Mouse (Mus musculus) forebrain, embryonic 10.5 days (tissue): ENCODE data around the gene BC028528. TPM values are rescaled to one million over a fixed set of nuclear protein-coding genes. Genes with fewer than 3 reads are reported as not detected.
"Not testable (repeated sequence)": the region's sequence is repeated elsewhere in the genome, so short reads cannot be mapped to it uniquely, and the experiment has no call there.

Experiments used
- DNase-seq: peaks from one replicate; pipeline ENCODE4 v3.0.0-alpha.2; 2017; ENCODE audit warnings: low spot score; ENCODE audit errors: extremely low spot score
- H3K27ac ChIP-seq: fragments of 300-500 bp; sonication (generic); 2 replicates; pipeline ENCODE4 v1.5.1; 2016; ENCODE audit warnings: mild to moderate bottlenecking
- H3K27me3 ChIP-seq: fragments of 300-500 bp; sonication (generic); 2 replicates; pipeline ENCODE4 v1.6.1; 2016; ENCODE audit warnings: mild to moderate bottlenecking; ENCODE audit not compliant: poor library complexity, severe bottlenecking
- H3K36me3 ChIP-seq: fragments of 300-500 bp; sonication (generic); replicated peaks from 2 replicates; pipeline ENCODE4 v1.6.1; 2016; ENCODE audit warnings: mild to moderate bottlenecking, moderate library complexity
- H3K4me1 ChIP-seq: fragments of 300-500 bp; sonication (generic); 2 replicates; pipeline ENCODE4 v1.6.1; 2016
- H3K4me3 ChIP-seq: fragments of 300-500 bp; sonication (generic); 2 replicates; pipeline ENCODE4 v1.5.1; 2016; ENCODE audit warnings: mild to moderate bottlenecking, moderate library complexity
- H3K9me3 ChIP-seq: fragments of 300-500 bp; sonication (generic); 2 replicates; pipeline ENCODE4 v1.6.1; 2016; ENCODE audit warnings: mild to moderate bottlenecking, moderate library complexity
- WGBS: fragments of 180-500 bp; shearing (Covaris S2); methylation state at CpG from one replicate; pipeline ENCODE4 v1.1.7; 2016; 5-methylcytosine and 5-hydroxymethylcytosine counted together
- polyA plus RNA-seq: library from polyadenylated mRNA; unstranded; fragments of >200 nt; fragmentation: Nextera tagmentation; extraction: Ambion mirVana; gene quantifications from 2 replicates; pipeline ENCODE4 v1.2.1, GENCODE M21; 2016

BC028528 gene
- polyA plus RNA-seq, 1 experiment from 2014 or later = 7.2 TPM

- DNase-seq = peak; percentile 52
- Histone ChIP-seq H3K4me1 (peaks cover 67% of the 10 kb centered on the region), H3K9me3 (no peaks in the 10 kb centered on the region), H3K4me3 (peak overlapping the region; percentile 60), H3K27ac (peak overlapping the region; percentile 93), H3K27me3 (peaks cover 11% of the 10 kb centered on the region), H3K36me3 (peaks cover 32% of the 10 kb centered on the region)
- WGBS = under 1% methylated on average over 15 of the region's 15 CpGs
These were observed 12.1 kb upstream of the BC028528 start for GRCm38 (mm10) chr3:95903753-95904502.

DNA sequence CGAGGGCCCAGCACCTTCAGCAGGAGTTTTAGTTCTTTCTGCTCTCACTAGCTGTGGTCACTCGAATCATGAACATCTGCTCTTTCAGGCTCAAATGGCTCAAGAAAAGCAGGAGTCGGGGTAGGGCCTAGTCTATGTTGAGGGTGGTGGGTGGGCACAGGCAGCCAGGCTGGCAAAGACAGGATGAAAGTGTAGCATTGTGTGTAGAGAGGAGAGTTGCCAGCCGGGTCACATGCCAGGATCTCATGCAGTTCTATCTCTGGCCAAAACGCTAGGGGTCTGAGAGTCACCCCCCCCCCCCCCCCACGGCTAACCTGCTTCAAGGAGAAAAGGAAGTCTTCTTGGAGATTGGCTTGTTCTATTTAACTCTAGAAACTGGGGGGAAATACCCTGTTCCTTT, 10.8 kb upstream of the BC028528 start:
- Histone ChIP-seq H3K4me1 (peaks cover 67% of the 10 kb centered on the region), H3K4me3 (peak overlapping the region; percentile 60), H3K9me3 (no peaks in the 10 kb centered on the region), H3K27ac (peak overlapping the region; percentile 93), H3K27me3 (peaks cover 7% of the 10 kb centered on the region), H3K36me3 (peaks cover 45% of the 10 kb centered on the region)
- WGBS = 35% methylated on average over 6 of the region's 6 CpGs
- DNase-seq = no peak

DNA sequence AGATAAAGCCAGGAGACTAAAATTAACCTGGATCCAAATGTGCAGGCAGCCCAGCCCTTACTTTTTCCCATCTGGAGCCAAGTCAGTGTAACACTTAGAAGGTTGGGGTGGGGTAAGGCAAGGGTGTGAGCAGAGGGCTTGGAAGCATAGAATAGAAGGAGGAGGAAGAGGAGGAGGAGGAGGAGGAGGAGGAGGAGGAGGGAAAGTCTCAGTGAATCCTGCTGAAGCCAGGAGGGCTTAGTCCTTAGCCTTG, 10.5 kb upstream of the BC028528 start:
- Histone ChIP-seq H3K36me3 (peaks cover 48% of the 10 kb centered on the region), H3K4me3 (peak overlapping the region; percentile 60)

GRCm38 (mm10) chr3:95901616-95902372, 10.0 kb upstream of the BC028528 start:
- no peaks in the 10 kb centered on the region for H3K9me3 ChIP-seq
- peaks cover 61% of the 10 kb centered on the region for H3K4me1 ChIP-seq
- H3K4me3 ChIP-seq = peak overlapping the region; percentile 60
- DNase-seq = no peak
- H3K36me3 ChIP-seq = peaks cover 48% of the 10 kb centered on the region
- no peaks in the 10 kb centered on the region for H3K27me3 ChIP-seq
- H3K27ac ChIP-seq = peak overlapping the region; percentile 93
- WGBS = 69% methylated on average over 9 of the region's 9 CpGs

More for the DNA sequence above, 10.5 kb upstream of the BC028528 start:
- Histone ChIP-seq H3K27me3 (peaks cover 3% of the 10 kb centered on the region), H3K27ac (peak overlapping the region; percentile 93), H3K9me3 (no peaks in the 10 kb centered on the region), H3K4me1 (peaks cover 66% of the 10 kb centered on the region)
- DNase-seq = no peak

DNA sequence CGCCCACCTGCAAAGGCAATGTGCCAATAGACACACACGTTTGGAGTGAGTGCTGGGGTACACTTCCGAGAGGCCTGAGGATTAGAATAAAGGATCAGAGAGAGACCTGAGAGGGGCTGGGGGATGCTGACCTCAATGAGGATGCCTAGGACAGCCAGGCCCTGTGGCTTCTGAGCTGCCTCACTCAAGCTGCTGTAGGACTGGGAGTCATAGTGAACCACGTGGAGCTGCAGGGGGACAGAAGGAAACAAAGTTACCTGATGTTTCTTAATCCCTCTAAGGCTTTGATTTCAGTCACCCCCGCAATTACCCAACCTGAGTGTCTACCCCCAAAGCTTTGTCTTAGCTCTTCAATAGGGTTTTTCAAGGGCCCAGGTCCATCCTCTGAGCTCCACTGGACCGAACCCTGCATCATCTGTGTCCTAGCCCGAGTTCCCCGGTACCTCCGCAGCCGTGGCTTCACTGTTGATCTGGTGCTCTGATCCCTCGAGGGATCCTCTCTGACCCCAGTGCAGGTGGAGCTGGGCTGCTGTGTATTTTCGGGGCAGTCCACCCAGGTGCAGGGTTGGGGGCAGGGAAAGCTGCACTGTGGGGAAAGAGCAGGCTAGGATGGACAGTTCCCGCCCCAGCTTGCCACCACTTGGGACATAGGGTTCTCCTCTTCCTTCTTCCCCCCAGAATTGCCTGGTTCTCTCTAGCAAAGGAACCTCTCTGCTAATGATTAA, 8.2 kb upstream of the BC028528 start:
- Histone ChIP-seq H3K27ac (0 out of 2 replicates have a peak overlapping the region, but pooled peaks have one; percentile 20), H3K36me3 (peaks cover 55% of the 10 kb centered on the region), H3K4me1 (peaks cover 52% of the 10 kb centered on the region), H3K4me3 (no peak overlapping the region; the same call in 1 of the 2 replicates), H3K27me3 (no peaks in the 10 kb centered on the region), H3K9me3 (no peaks in the 10 kb centered on the region)
- 81% methylated on average over 13 of the region's 13 CpGs for WGBS
- DNase-seq = no peak

DNA sequence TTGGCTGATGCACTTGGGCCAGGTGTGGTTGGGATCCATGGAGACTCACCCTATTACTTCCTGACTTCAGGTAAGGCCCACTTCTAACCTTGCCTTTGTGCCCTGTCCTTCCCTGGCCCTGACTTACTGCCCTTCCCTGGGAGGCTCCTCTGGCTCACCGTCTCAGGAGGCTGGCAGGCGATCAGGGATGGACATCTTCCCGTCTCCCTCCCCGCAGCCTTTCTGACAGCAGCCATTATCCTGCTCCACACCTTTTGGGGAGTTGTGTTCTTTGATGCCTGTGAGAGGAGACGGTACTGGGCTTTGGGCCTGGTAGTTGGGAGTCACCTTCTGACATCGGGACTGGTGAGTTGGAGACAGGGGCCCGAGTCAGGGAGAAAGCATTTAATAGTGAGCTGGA, 3.7 kb upstream of the BC028528 start:
- WGBS = 93% methylated on average over 7 of the region's 7 CpGs
- not testable (repeated sequence) for H3K27ac ChIP-seq, H3K9me3 ChIP-seq, DNase-seq
- Histone ChIP-seq H3K36me3 (peaks cover 38% of the 10 kb centered on the region), H3K27me3 (peaks cover 16% of the 10 kb centered on the region), H3K4me1 (peaks cover 47% of the 10 kb centered on the region), H3K4me3 (peak overlapping the region; percentile 15; the same call in 1 of the 2 replicates)

GRCm38 (mm10) chr3:95894317-95895160, 2.7 kb upstream of the BC028528 start:
- H3K27ac ChIP-seq = peak overlapping the region; percentile 85
- peak; percentile 43 for DNase-seq

GRCm38 (mm10) chr3:95893606-95894316, 2.0 kb upstream of the BC028528 start, which contains the start of gene Aph1a:
Gene Aph1a, plus strand, starts transcription at chr3:95893969.
- WGBS = under 1% methylated on average over 30 of the region's 43 CpGs
- H3K4me1 ChIP-seq = peaks cover 44% of the 10 kb centered on the region
- peaks cover 22% of the 10 kb centered on the region for H3K36me3 ChIP-seq
- peak; percentile 93 for DNase-seq
- H3K4me3 ChIP-seq = peak within 1 kb of the TSS; percentile 82
- H3K27ac ChIP-seq = peak within 1 kb of the TSS; percentile 85
- H3K27me3 ChIP-seq = peaks cover 16% of the 10 kb centered on the region
- not testable (repeated sequence) for H3K9me3 ChIP-seq

More at GRCm38 (mm10) chr3:95894317-95895160, 2.7 kb upstream of the BC028528 start:
- Histone ChIP-seq H3K36me3 (peaks cover 29% of the 10 kb centered on the region), H3K27me3 (peaks cover 16% of the 10 kb centered on the region), H3K9me3 (no peaks in the 10 kb centered on the region), H3K4me3 (peak overlapping the region; percentile 82), H3K4me1 (peaks cover 44% of the 10 kb centered on the region)
- WGBS = 19% methylated on average over 16 of the region's 16 CpGs

- Histone ChIP-seq H3K9me3 (no peaks in the 10 kb centered on the region), H3K27ac (peak overlapping the region; percentile 84), H3K27me3 (peaks cover 16% of the 10 kb centered on the region), H3K4me3 (peak overlapping the region; percentile 82), H3K4me1 (peaks cover 44% of the 10 kb centered on the region), H3K36me3 (peaks cover 15% of the 10 kb centered on the region)
- 33% methylated on average over 7 of the region's 7 CpGs for WGBS
- DNase-seq = no peak
These were observed 1.3 kb upstream of the BC028528 start for GRCm38 (mm10) chr3:95893126-95893525.

DNA sequence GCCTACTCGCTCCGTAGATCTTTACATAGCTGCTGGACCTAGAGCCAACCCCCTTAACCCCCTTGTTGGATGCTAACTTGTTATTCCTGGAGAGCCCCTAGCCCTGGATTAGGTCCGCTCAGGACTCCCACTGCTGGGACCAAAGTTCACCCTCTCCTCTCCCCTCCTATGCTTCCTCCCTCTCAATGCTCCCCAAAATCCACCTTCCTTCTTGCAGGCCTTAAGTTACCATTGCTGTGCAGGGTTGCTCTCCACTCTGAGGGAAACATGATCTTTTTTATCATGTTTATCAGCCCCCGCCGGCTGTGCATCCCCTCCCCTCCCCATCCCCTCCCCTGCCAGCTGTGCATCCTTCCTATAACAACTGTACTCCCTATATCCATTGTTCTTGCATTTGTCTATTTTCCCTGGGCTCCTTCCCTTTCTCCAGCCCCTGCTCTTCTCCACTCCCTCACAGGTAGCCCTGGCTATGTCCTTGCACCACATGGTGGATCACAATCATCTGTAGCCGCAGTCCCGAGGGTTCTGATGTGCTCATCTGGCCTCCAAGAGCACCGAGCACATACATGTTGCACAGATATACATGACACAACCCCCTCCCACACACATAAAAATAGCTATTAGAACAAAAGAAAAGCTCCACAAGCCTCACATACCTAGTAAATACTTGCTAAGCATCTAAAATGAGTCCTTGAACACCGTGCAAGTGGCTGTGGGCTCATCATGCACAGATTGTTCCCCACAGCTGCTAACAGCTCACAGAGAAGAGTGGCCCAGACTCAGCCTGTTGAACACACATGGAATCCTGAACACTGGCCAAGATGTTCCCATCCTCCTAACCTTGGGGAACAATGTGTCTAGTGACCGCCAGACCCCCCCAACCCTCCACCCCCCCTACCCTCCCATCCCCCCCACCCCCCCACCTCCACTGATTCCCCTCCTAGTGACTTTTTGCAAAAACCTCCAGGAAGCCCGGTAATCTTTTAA, 554 bp upstream of the BC028528 start:
- no peak for DNase-seq
- Histone ChIP-seq H3K27ac (peak overlapping the region; percentile 84), H3K4me1 (peaks cover 44% of the 10 kb centered on the region), H3K36me3 (peaks cover 8% of the 10 kb centered on the region), H3K4me3 (peak overlapping the region; percentile 24; the same call in 1 of the 2 replicates), H3K27me3 (peaks cover 16% of the 10 kb centered on the region), H3K9me3 (no peaks in the 10 kb centered on the region)
- WGBS = 41% methylated on average over 11 of the region's 11 CpGs

DNA sequence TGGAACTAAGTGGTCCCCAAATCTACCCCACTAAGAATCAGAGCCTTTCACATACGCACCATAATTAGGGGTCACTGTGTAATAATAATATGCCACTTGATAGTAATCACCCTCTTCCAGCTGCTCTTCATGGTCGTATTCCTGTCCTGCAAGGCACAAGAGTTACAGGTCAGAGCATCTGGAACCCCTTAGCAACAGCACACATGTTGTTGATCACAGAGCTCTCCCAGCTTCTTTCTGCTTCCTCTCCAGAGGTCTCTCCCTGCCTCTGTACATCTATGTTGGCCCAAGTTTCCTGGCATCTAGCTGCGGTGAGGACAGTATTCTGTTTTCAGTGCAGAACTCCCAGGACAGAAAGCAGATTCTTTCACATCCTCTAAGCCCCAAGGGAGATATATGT, 2.1 kb downstream of the BC028528 start:
- Histone ChIP-seq H3K9me3 (no peaks in the 10 kb centered on the region), H3K4me1 (peaks cover 31% of the 10 kb centered on the region), H3K27me3 (peaks cover 16% of the 10 kb centered on the region), H3K36me3 (no peaks in the 10 kb centered on the region), H3K4me3 (no peak overlapping the region), H3K27ac (no peak overlapping the region)
- DNase-seq = no peak
- 69% methylated on average over 3 of the region's 3 CpGs for WGBS
